Mouse (Mus musculus) testis, postnatal 10 days (tissue): ENCODE measurements around the gene Tspan18.
A peak's percentile ranks its signal among the peaks of the same experiment; 100 is the strongest.

Source experiments
- DNase-seq: peaks from one replicate; pipeline ENCODE4 v3.0.0; 2021; ENCODE audit warnings: low spot score

The Tspan18 gene

DNA sequence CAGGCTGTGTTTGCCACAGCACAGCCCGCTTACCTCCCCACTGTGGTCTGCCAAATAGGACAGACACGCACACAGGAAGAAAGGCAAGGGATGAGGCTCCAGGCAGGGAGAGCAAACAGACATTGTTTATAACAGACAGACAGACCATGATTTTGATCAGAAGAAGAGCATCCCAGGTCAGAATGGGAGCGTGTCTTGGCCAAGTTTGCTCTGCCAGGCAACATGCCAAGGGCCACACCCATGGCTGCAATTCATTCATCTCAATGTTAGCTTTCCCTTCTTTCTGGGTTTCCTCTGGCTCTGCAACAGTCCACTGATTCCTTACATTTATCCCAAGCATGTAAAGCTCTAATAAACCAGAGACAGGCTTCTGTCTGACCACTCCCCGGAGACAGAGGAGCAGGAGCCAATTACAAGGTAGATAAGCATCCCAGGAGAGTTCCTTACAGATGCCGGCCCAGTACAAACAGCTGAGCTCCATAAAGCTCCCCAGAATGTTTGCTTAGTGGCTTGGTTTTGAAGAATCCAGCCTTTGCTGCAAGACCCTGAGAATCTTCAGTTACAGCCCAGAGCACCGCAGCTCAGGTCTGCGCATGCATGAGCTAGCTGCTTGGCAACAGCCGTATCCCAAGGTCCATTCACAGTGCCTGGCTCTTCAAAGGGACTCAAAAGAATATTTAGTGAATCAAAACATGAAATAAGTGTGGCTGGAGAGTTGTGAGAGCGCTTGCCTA, 5.2 kb upstream of the Tspan18 start:
- DNase-seq, result peak; percentile 60

DNA sequence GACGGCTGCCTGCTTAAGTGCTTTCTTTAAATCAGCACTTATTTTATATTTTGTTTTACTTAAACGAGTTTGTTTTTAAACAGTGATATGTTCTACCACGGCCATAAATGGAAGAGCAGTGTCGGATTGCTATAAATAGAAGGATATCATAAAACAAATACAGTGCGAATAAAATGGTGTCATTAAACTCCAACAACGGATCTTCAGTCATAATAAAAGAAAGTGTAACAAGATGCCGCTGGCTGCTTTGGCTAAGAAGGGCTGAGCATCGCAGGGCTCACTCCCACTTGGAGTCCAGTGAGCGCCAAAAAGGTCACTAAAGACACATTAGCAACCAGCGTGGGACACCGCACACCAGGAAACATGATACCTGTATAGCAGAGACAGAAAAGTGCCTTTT, 1.7 kb upstream of the Tspan18 start:
- no peak for DNase-seq

DNA sequence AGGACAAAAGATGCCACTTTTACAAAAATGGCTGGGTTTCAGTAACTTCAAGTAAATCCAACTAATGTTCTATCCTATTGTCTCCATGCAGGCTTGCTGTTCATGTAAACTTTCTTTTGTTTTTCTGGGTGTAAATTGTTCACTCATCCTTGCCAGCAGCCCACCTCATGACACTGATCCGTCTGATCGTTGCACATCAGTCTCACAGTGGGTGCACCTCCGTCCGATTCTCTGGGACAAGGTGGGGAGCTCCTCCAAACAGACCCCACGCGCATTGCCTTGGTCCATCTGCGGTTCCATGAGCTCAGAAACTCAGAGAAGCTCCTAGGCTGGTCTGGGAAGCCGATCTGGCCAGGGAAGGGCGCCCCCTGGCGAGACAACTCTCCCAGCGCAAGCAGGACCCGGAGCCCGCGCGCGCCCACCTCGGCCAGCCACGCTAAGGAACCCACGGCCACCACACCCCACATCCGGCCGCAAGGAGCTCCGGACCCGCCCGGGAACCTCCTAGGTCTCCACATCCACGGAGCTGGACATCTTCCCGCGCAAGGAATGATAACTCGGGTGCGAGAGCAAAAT, 976 bp downstream of the Tspan18 start:
- peak; percentile 96 for DNase-seq

DNA sequence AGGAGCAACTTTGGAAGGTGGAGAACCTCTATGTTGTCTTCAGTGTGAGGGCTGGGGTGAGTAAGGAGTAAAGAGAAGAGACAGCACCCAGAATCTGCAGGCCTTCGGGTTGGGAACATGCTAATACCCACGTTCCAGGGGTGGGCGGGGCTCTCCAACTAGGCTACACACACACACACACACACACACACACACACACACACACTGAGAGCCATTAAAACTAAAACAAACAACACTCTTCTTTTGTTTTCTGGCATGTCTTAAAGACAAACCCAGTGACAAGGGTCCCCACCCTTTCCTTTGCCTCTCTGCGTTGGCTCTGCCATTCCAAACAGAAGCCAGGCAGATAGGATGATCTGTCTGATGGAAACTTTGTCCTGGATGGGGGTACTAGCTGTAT, 2.0 kb downstream of the Tspan18 start:
- peak; percentile 61 for DNase-seq

DNA sequence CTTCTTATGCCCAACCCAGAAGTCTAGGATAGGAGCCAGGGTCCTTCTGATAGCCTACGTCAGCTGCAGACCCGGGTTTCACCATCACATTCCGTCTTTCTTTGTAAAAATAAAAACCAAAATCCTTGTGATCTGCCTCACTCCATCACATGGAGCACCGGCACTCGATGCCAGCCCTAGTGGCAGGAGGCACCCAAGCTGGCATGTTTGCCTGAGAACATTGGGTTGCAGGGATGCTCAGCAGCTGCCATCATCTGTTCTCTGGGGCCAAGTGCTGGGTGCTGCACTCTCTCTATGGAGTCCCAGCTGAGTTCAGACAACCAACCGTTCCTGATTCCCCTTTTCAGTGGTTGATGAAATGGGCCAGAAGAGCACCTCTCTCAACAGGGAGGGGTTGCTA, 3.2 kb downstream of the Tspan18 start:
- DNase-seq, result no peak

DNA sequence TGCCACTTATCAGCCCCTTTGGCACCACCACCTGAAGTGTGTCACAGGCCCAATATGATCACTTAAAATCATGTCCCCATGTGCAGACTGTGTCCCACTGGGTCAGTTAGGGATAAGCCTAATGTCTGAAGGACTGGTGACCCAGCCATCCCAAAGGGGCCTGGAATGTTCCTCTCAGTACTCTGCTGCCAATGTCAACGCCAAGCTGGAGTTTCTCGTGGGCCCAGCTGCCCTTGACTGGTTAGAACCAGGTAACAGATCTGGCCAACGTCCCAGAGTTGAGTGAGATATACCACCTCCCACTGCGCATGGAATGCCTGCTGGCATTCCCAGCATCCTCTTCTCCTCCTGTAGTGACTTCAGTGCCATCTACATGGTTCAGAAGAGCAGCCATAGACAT, 5.2 kb downstream of the Tspan18 start:
- DNase-seq, result no peak

DNA sequence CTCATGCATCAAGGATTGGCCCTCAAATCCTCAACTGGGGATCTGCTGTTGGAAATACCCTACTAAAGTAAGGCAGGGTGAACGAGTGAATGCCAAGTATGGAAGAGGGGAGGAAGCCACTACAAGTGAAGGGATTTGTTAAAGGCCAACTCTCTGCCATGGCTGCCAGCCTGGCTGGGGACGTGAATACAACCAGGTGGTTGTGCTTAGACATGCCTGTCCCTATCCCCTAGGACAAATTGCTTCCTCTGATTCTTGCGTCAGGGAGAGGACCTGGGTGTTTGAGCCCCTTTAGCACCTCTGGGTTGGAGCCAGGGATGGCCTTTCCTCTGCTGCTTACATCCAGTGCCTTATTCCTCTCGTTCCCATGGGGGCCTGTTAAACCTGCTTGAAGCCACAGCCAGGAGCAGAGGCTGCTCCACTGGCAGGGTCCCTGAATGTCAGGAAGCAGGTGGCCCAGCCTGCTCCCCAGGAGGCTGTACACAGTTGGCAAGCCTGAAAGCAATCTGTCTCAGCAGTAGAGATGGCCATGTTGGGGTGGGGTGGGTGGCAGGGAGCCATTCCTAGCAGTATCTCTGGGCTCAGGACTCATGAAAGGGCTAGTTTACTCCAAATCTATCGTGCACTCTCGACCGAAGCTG, 6.3 kb downstream of the Tspan18 start:
- no peak for DNase-seq

DNA sequence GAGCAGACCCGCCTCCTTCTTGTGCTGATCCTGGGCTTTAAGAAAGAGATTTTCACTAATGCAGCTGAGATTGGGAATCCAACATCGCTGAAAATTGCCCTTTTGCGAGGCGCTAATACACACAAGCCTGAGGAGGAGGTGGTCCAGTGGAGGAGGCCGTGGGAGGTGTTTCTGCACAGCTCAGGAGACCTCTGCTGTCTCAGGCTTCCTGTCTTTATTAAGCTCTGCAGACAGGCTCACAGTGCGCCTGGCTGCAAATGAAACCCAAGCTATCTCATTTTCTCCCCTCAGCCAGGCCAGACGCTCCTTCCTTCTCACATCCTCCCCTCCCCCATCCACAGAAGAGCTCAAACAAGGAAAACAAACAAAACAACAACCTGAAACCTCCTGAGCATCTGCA, 9.6 kb downstream of the Tspan18 start:
- DNase-seq, result no peak

DNA sequence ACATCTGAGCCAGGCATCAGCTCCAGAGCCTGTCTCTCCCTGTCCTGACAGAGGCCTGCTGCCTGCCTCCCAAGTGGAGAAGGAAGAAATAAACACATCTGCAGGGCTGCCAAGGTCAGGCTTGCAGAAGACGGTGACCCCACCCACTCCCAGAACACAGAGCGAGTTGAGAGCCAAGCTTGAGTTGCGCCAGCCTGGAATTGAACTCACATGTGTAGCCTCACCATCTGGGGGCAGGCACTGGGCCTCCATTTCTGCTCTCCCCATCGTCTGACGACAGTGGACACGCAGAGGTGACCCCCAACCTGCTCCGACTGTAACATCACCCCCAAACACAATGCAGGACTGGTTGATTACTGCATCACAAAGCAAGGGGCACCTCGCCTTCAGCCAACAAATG, 12.4 kb downstream of the Tspan18 start:
- peak; percentile 72 for DNase-seq

DNA sequence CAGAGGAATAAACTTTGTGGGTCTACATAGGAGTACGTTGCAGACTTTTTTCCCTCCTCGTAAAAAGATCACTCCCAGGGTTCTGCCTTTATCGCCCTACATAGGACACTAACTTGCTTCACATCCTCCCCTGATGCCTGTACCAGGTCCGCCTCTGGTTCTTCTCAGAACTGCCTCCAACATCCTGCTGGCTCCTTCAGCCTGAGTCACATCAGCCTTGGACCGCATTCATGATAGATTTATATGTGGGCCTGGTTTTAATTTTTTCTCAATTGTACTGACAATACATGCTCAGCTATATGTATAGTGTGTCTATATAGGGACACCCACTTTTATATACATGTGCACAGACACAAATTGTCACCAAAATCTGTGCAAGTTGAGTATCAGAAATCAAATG, 14.0 kb downstream of the Tspan18 start:
- no peak for DNase-seq

DNA sequence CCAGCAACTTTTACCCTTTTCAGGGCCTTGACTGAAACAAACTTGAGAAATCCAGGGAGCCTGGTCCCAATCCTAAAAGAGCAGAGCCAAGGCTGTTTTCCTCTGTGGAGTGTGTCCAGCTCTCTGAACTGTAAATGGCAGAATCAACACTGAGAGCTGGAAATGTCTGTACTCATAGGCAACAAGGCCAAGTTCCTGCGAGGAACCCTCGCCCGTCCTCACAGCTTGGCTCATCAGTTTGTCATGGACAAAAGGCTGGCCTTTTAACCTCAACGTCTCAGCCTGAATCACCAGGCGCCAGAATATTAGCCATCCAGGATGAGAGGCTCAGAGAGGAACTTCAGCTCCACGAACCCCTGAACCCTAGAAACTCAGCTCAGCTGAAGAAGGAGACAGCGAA, 14.7 kb downstream of the Tspan18 start:
- DNase-seq, result no peak

DNA sequence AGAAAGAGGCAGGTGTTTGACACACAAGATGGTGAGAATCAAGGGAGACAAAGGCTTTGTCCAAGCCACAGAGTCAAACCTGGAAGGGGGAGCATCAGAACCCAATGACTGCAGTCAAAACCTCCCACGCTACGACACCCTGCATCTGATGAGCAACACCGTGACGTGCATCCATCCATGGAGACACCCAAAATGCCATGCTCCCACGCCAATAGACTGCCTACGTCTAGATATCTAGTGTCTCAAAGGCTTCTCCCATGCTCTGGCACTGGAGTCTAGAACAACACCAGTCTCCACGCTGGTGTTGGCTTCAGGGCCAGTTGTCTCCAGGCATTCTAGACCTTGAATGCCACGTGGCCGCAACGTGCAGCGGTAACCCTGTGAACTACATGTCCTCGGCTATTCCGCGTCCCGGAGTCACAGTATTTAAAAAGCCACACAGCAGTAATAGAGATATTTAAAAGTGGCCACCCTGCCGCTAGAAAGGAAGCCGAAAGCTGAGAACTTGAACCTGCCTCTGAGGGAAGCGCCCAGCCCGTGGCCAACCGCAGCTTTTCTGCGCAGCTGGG, 15.4 kb downstream of the Tspan18 start:
- DNase-seq, result no peak

DNA sequence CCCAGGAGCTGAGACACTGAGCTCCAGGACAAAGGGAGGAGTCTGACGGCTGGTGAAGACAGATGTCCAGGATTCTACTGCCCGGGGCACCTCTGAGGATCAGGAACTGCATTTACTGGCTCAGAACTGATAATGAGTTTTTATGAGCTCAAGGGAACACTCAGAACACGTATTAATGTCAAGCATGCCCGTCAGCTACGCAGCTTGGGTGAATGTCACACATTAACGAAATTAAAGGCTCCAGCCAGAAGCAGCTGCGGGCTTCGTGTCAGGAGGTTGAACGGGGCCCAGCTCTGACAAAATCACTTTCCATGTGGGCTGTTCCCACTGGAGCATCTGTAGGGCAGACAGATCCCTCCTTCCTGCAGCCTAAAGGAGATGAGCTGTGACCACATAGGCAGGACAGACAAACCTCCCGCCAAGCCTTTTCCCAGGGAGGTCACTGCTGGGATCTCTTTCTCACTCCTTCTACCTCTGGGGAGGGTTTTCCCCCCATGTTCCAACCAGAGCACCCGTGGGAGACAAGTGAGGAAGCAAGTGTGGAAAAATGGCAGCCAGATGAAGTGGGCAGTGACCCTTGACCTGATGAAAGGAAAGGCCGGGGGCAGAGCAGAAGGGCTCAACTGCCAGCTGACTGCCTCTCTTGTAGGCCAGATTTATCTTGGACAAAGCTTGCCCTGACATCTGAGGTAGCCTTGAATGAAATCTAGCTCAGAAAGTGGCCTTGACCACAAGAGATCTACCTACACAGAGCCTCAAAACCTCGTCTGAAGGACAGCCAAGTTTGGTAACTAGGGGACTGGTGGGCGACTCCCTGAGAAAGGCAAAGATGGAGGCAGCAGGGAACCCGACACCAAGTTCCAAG, 20.3 kb downstream of the Tspan18 start:
- DNase-seq, result no peak

DNA sequence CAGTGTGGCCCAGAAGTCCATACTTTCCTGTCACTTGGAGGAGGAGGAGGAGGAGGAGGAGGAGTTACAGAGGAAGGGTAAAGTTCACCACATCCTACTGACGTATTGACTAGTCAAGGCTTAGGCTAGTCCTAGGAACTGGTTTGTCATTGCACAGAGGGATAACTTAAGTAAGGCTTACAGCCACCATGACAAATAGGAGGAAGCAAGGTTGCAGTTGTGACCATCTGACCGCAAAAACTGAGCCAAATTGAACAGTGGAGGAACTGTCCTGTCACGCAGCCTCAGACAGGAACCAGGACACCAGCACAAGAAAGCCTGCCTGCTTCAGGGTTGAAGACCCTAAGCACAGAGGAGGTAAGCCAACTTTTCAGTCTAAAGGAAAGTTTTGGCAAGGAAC, 21.8 kb downstream of the Tspan18 start:
- DNase-seq, result no peak

DNA sequence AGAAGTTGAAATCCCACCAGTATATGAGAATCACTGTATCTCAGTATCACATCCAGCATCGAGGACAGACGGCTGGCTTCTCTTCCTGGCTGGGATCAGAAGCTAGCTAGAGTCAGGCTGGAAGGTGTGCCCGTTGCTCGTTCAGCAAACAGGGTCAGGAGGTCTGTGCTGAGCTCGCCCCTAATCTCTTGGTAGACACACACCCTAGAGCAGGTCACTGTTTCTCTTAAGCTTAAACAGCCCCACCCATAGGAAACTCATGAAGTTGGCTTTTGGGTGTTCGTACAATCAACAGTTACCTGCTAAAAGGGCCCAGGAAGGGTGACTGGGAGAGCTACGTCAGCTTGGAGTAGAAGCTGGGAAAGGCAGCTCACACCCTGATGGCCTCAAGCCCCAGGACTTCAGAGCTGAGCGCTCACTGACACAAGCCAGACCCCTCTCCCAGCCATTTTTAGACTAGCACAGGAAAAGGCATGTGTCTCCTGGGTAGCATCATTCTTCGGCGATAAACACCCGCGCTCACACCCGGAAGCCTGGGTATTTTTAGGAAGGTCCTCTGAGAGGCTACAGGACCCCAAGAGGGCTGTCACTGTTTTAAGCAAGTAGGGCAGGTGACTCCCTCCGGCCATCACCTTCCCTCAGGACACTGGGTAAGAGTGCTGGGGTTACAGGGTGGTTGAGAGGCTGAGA, 24.4 kb downstream of the Tspan18 start:
- no peak for DNase-seq

DNA sequence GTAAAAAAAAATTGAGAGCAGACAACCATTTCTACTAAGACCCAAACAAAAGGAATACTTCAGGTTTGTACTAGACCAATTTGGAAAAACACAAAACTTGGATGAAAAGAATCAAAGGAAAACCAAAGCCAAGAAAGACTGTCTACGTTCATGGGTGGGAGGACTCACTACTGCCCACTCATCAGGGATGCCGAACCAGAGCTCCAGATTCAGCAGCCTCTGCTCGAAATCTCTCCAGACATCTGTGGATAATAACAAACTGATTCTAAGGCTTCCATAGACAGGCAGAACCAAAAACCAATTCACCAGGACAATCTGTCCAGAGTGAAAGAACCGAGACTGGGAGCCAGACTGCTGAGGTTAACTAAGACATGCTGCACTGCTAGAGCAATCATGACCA, 27.4 kb downstream of the Tspan18 start:
- no peak for DNase-seq

DNA sequence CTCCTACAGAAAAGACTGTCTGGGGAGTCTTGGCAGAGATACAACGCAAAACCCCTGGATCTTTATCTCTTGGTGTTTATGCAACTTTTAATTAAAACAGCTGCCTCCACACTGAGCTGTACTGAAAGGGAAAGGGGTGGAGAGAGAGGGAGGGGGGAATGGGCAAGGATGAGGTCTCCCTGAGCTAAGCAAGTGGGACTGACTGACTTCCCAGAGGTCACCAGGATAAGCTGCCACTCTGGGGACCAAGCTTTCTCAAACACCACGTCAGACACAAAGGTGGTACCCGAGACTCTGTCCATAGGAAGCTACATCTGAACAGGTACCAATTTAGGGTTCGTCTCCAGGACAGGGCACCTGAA, 30.1 kb downstream of the Tspan18 start:
- no peak for DNase-seq

DNA sequence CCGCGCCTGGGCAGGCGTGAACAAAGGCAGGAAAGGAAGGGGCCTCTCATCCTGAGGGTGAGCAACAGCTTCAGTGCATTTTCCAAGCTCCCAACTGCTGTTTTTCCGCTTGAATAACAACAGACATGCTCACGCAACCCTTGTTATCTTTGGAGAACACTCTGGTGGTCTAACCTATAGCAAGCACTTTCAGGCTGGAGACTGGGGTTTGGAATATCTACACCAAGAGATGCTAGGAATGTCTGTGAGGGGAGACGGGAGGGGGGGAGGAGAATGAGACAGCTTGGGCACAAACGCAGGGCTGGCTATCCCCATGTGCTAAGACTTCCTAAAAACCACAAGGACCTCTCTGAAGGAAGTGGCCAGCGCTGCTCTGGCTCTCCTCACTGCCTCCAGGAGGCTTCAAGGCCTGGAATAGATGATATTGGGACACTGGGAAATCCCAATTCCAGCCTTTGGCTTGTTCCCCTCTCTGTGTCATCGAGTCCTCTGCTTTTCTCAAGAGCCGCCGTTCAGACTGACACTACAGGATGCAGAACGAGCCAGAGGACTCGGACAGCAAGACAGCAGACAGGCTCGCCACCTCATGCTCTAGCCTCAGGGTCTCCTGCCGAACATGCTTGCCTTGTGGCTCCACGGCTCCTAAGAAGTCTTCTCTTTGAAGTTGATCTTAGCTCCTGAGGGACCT, 30.6 kb downstream of the Tspan18 start:
- no peak for DNase-seq

DNA sequence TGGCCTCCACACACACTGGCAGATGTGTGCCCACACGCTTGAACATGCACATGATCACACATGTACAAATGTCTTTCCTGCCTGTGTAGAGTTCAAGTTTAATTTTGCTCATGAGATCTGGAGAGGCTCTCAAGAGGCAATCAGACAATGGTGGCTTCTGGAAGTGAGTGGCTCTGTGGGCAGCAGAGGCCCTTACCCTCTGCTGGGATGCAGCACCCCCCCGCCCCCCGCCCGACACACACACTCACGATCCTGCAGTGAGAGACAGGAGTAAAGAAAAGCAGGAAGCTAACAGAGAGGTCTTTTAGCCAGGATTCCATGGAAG, 31.1 kb downstream of the Tspan18 start:
- DNase-seq, result no peak

DNA sequence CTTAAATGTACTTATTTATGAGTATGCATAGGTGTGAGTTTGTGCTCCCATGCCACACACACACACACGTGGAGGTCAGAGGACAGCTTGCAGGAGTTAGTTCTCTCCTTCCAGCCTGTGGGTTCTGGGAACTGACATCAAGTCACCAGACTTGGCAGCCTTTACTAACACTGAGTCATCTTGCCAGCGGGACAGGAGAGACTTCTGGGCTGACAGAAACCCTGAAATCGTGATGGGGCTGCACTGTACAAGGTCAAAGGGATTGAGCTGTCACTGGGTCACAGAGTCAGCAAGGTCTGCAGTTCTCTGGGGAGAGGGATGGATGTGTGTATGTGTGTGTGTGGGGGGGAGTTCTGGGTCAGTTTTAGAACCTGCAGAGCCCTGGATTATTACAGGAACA, 36.6 kb downstream of the Tspan18 start:
- DNase-seq, result no peak

DNA sequence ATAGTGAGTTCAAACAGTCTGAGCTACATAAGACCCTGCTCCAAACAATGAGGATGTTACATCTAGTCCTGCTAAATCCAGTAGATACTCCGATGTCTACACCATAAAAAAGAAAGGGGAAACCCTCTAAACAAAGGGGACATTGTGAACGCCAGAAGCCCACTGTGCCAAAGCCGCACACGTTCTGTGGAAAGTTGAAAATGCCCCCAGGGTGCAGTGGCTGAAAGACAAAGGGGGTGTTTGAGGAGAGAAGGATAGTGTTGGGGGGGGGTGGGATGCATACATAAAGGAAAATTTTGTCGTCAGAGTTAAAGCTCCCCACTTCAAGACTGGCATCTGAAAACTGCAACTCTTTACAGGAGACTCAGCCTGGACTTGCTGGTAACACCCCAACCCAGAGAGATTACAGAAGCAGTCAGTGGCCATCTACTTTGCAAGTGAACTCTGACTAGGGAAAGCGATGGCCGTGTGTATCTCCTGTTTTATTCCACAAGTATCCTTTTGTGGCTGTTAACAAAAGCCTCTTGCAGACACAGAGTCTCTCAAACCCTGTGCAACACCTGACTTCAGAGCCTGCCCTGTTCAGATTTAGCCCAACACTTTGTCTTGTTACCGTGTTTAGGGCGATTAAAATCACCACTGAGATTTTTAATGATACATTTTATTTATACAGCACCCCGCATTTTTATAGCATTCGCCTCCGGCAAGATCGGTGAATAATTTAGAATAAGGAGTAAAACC, 42.9 kb downstream of the Tspan18 start:
- no peak for DNase-seq
